Comparison of ENCODE assay signal across 8 mouse cellular contexts in genomic region chr6:108531324-108532311, GRCm38 (mm10).
DNase-seq lines count a peak whose midpoint lies in the region; ATAC-seq and TF ChIP-seq lines count a peak whose summit lies in the region.
"Had no signal": no experiment of that assay in that cellular context is flagged by ENCODE, and none has a peak within 500 bp of the region (broad histone marks: within the 10 kb centered on the region; RNA-seq: fewer than 3 reads in every experiment).

No protein-coding gene starts in this region.

- H3K9me3 ChIP-seq in heart, embryonic 14.5 days (ENCODE audit: control insufficient read depth, low read length), result no peaks in the 10 kb centered on the region
- no peaks in the 10 kb centered on the region for H3K9me3 ChIP-seq in stomach, postnatal 0 days (ENCODE audit: control insufficient read depth, low read length)
- H3K9me3 ChIP-seq: limb, embryonic 12.5 days had no signal

- H3K4me1 ChIP-seq in heart, embryonic 14.5 days (ENCODE audit: control insufficient read depth in 2 of 2, insufficient read depth in 2 of 2, low read length in 2 of 2), result peaks cover 29 to 46% of the 10 kb centered on the region in 2 experiments
- 0 out of 2 replicates have a peak, but pooled peaks cover 2% of the 10 kb centered on the region for H3K4me1 ChIP-seq in stomach, postnatal 0 days (replicated peaks; ENCODE audit: control insufficient read depth, insufficient read depth)

- peak; percentile 14; the same call in 1 of the 2 replicates for TF ChIP-seq CTCF in stomach, postnatal 0 days (IDR thresholded peaks at IDR 0.05; ENCODE audit: low read depth)

- H3K4me2 ChIP-seq in heart, embryonic 14.5 days (ENCODE audit: low read length), result no peak overlapping the region
- H3K4me2 ChIP-seq in stomach, postnatal 0 days (replicated peaks; ENCODE audit: low read depth), result no peak overlapping the region; the same call in 1 of the 2 replicates
- H3K4me2 ChIP-seq: limb, embryonic 12.5 days had no signal

- WGBS in heart, embryonic 14.5 days, result 36% methylated on average over 11 of the region's 12 CpGs
- WGBS in stomach, postnatal 0 days, result 28% methylated on average over 12 of the region's 12 CpGs

- ATAC-seq in heart, embryonic 14.5 days (ENCODE audit: insufficient number of reproducible peaks, insufficient read depth, low FRiP score, low read depth), result no peak
- peak; percentile 61 for ATAC-seq in megakaryocyte-erythroid progenitor cell, adult 5-6 weeks (replicated peaks; ENCODE audit: low FRiP score, low TSS enrichment, poor library complexity, severe bottlenecking)
- peak; percentile 73 for ATAC-seq in stomach, postnatal 0 days (ENCODE audit: low FRiP score, low TSS enrichment)

- no peaks in the 10 kb centered on the region for H3K27me3 ChIP-seq in heart, embryonic 14.5 days (ENCODE audit: control insufficient read depth, insufficient read depth, low read length)
- no peaks in the 10 kb centered on the region for H3K27me3 ChIP-seq in stomach, postnatal 0 days (ENCODE audit: control insufficient read depth, insufficient read depth, low read length)
- H3K27me3 ChIP-seq: limb, embryonic 12.5 days had no signal

- peak overlapping the region; percentile 41; the same call in 1 of the 2 replicates for H3K9ac ChIP-seq in heart, embryonic 14.5 days (ENCODE audit: low read length)
- no peak overlapping the region for H3K9ac ChIP-seq in stomach, postnatal 0 days (ENCODE audit: low read length)
- H3K9ac ChIP-seq: limb, embryonic 12.5 days had no signal

- peaks cover 11% of the 10 kb centered on the region; the same call in 1 of the 2 replicates for H3K36me3 ChIP-seq in heart, embryonic 14.5 days (ENCODE audit: control insufficient read depth, insufficient read depth, low read length)
- no peaks in the 10 kb centered on the region for H3K36me3 ChIP-seq in stomach, postnatal 0 days (ENCODE audit: control insufficient read depth, insufficient read depth, low read length)
- H3K36me3 ChIP-seq: limb, embryonic 12.5 days had no signal

- DNase-seq in ES-CJ7 (ENCODE audit: low read depth, low spot score), result peak; percentile 84
- DNase-seq in ZHBTc4 (ENCODE audit: low read depth, low spot score), result peak; percentile 67
- DNase-seq in kidney, postnatal 14 days, result peak; percentile 67
- DNase-seq in stomach, postnatal 0 days (ENCODE audit: low spot score), result peak; percentile 70
- DNase-seq in cerebellum, postnatal 25 days, result no peak

- H3K4me3 ChIP-seq in heart, embryonic 14.5 days (ENCODE audit: control insufficient read depth in 1 of 2, insufficient read depth in 1 of 2, low read depth in 1 of 2, low read length in 2 of 2), result no peak overlapping the region
- H3K4me3 ChIP-seq in stomach, postnatal 0 days (ENCODE audit: low read depth, low read length), result no peak overlapping the region
- H3K4me3 ChIP-seq: limb, embryonic 12.5 days had no signal

- peak overlapping the region in 1 of 2 experiments; percentile 56; a peak in 2 of 4 replicates for H3K27ac ChIP-seq in heart, embryonic 14.5 days (replicated peaks in 1 of 2; ENCODE audit: control insufficient read depth in 1 of 2, insufficient read depth in 1 of 2, low read depth in 2 of 2, low read length in 2 of 2)
- H3K27ac ChIP-seq in stomach, postnatal 0 days (replicated peaks), result peak overlapping the region; percentile 88
- H3K27ac ChIP-seq: limb, embryonic 12.5 days had no signal

- TF ChIP-seq EP300 in stomach, postnatal 0 days (optimal IDR thresholded peaks at IDR 0.05), result peak; percentile 58

Comparison
In these comparisons a context has a peak if more than half of its experiments do, and no peak if none do; other contexts are left out.
1. DNase-seq: peak in ES-CJ7 (single experiment), ZHBTc4 (single experiment), kidney, postnatal 14 days (single experiment) and stomach, postnatal 0 days (single experiment); none in cerebellum, postnatal 25 days (0 of 2).